Mouse (Mus musculus): ENCODE results near the gene Clcn6. TPM values are rescaled to one million over a fixed set of nuclear protein-coding genes. Genes with fewer than 3 reads are reported as not detected.

Clcn6 gene
- polyA plus RNA-seq, 1 experiment from 2014 or later, result 29.1 TPM

DNA sequence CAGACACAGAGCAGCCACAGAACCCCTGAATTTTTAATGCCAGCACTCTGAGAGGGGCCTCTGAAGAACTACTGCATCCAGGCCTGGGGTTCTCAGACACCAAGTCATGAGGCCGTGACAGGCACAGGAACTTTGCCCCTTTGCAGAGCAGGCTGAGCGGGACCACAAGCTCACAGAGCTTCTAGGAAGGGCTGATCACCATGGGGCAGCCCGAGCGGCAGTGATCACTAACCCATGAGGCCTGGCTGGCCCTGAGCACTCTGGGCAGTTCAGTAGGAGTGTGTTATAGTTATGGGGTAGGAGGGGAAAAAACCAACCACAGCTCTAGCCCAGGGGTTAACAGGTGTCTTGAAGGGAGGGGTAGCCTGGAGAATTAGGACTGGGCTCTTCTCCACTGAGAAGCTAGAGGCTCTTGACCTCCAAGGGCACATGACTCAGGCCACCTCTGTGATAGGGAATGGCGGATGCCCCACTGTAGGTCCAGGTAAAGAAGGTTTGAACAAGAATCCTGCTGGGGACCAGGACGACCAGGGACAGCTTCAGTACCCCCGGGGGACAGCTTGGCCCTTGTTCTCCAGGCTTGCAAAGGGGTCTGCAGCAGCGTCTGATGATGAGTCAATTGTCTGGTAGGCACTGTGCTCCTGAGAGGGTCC, 41.4 kb upstream of the Clcn6 start:
- Histone ChIP-seq H3K9ac (no peak overlapping the region), H3K4me3 (no peak overlapping the region), H3K9me3 (no peaks in the 10 kb centered on the region), H3K4me1 (peaks cover 10% of the 10 kb centered on the region), H3K36me3 (0 out of 2 replicates have a peak, but pooled peaks cover 4% of the 10 kb centered on the region), H3K4me2 (replicated peaks) (no peak overlapping the region), H3K27me3 (replicated peaks) (no peaks in the 10 kb centered on the region), H3K27ac (no peak overlapping the region)
- WGBS, result 90% methylated on average over 8 of the region's 8 CpGs
- ATAC-seq (ENCODE audit: low FRiP score, low read depth), result no peak

GRCm38 (mm10) chr4:148079212-148079611, 40.6 kb upstream of the Clcn6 start:
- Histone ChIP-seq H3K9ac (no peak overlapping the region), H3K4me2 (replicated peaks) (no peak overlapping the region), H3K4me3 (no peak overlapping the region), H3K27ac (no peak overlapping the region), H3K9me3 (no peaks in the 10 kb centered on the region), H3K4me1 (peaks cover 5% of the 10 kb centered on the region), H3K27me3 (replicated peaks) (no peaks in the 10 kb centered on the region), H3K36me3 (0 out of 2 replicates have a peak, but pooled peaks cover 4% of the 10 kb centered on the region)
- 75% methylated on average over 6 of the region's 6 CpGs for WGBS
- ATAC-seq (ENCODE audit: low FRiP score, low read depth), result no peak

DNA sequence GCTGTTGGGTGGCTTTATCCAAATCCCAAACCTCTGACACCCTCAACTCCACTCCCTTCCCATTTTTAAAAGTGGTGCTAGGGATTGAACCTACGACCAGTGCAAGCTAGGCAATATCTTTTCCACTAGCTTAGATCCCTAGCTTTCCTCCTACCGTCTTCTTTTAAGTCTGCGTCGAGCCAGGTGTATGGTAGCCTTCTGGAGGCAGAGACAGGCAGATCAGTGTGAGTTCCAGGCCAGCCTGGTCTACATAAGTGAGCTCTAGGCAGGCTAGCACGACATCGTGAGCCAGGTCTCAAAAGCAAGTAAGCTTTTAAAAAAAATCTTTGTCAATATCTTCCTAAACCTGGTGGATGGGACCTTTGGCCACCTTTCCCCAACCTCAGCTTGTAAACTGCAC, 37.3 kb upstream of the Clcn6 start:
- Histone ChIP-seq H3K27me3 (replicated peaks) (no peaks in the 10 kb centered on the region), H3K9me3 (no peaks in the 10 kb centered on the region), H3K4me1 (no peaks in the 10 kb centered on the region), H3K4me3 (no peak overlapping the region), H3K4me2 (replicated peaks) (no peak overlapping the region), H3K27ac (no peak overlapping the region), H3K36me3 (0 out of 2 replicates have a peak, but pooled peaks cover 4% of the 10 kb centered on the region), H3K9ac (no peak overlapping the region)
- no peak for ATAC-seq (ENCODE audit: low FRiP score, low read depth)
- WGBS, result 91% methylated on average over 6 of the region's 6 CpGs

GRCm38 (mm10) chr4:148075259-148075658, 36.6 kb upstream of the Clcn6 start:
- ATAC-seq (ENCODE audit: low FRiP score, low read depth), result 0 out of 2 replicates have a peak, but pooled peaks have one; percentile 30

GRCm38 (mm10) chr4:148074521-148075189, 36.0 kb upstream of the Clcn6 start:
- Histone ChIP-seq H3K27ac (no peak overlapping the region), H3K36me3 (no peaks in the 10 kb centered on the region)
- ATAC-seq (ENCODE audit: low FRiP score, low read depth), result no peak

More at GRCm38 (mm10) chr4:148075259-148075658, 36.6 kb upstream of the Clcn6 start:
- no peak overlapping the region for H3K9ac ChIP-seq
- no peaks in the 10 kb centered on the region for H3K27me3 ChIP-seq (replicated peaks)
- 40% methylated on average over 21 of the region's 21 CpGs for WGBS
- H3K36me3 ChIP-seq, result no peaks in the 10 kb centered on the region
- H3K4me1 ChIP-seq, result no peaks in the 10 kb centered on the region
- peak overlapping the region; percentile 15; the same call in 1 of the 2 replicates for H3K4me3 ChIP-seq
- H3K27ac ChIP-seq, result no peak overlapping the region
- no peaks in the 10 kb centered on the region for H3K9me3 ChIP-seq
- H3K4me2 ChIP-seq (replicated peaks), result peak overlapping the region; percentile 53

DNA sequence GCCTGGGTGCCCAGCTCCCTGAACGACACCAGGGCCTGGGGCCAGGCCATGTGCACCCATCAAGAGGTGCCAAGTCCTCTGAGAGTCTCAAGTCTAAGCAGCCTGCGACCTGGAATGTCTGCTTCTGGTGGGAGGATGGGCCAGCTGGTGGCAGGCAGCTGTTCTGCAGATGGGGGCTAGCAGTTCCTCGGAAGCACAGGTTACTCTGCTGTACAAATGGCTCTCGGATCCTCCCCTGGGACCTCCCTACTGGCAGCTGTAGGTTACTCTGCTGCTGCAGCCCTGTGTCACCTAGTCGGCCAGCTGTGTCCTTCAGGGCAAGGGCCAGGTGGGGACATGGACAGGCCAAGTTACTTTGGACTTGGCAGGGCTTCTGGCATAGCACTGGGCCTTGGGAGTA, 32.9 kb upstream of the Clcn6 start:
- Histone ChIP-seq H3K4me2 (replicated peaks) (no peak overlapping the region), H3K4me3 (no peak overlapping the region), H3K9ac (no peak overlapping the region), H3K4me1 (no peaks in the 10 kb centered on the region), H3K27ac (no peak overlapping the region), H3K36me3 (no peaks in the 10 kb centered on the region), H3K27me3 (replicated peaks) (no peaks in the 10 kb centered on the region), H3K9me3 (no peaks in the 10 kb centered on the region)
- ATAC-seq (ENCODE audit: low FRiP score, low read depth), result no peak
- WGBS, result 62% methylated on average over 5 of the region's 5 CpGs

More at GRCm38 (mm10) chr4:148074521-148075189, 36.0 kb upstream of the Clcn6 start:
- 53% methylated on average over 17 of the region's 17 CpGs for WGBS
- no peak overlapping the region for H3K9ac ChIP-seq
- H3K9me3 ChIP-seq, result no peaks in the 10 kb centered on the region
- H3K4me3 ChIP-seq, result peak overlapping the region; percentile 15; the same call in 1 of the 2 replicates
- H3K27me3 ChIP-seq (replicated peaks), result no peaks in the 10 kb centered on the region
- peak overlapping the region; percentile 53 for H3K4me2 ChIP-seq (replicated peaks)
- H3K4me1 ChIP-seq, result no peaks in the 10 kb centered on the region

DNA sequence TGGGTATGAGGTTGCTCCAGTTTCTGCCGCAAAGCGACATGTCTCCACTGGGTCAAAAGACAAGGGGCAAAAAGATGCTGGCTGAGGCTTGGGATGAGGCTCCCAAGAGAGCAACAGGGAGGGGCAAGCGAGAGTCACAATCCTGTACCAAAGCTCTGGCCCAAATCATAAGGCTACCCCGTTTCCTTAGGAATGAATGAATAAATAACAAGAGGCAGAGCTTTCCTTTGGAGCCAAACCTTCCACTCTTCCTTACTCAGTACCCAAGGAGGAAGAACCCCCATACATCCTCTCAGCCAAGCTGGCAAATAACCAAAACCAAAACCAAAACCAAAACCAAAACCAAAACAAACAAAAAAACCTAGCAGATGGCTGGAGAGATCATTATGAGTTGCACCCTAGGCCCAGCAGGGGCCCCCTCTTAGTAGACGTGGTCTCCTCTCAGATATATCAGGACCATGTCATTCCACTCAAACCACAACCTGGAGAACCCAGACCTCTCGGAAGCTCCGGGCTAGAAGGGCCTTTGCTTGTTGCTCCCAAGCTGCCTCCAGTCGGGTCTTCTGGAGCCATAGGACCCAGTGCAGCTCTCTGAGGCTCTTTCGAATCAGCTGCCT, 31.1 kb upstream of the Clcn6 start:
- WGBS, result 84% methylated on average over 9 of the region's 9 CpGs
- H3K36me3 ChIP-seq, result no peaks in the 10 kb centered on the region
- no peak overlapping the region for H3K4me3 ChIP-seq
- no peak overlapping the region for H3K4me2 ChIP-seq (replicated peaks)
- H3K27me3 ChIP-seq (replicated peaks), result no peaks in the 10 kb centered on the region
- no peaks in the 10 kb centered on the region for H3K9me3 ChIP-seq
- H3K27ac ChIP-seq, result no peak overlapping the region
- H3K4me1 ChIP-seq, result peaks cover 3% of the 10 kb centered on the region; the same call in 1 of the 2 replicates
- no peak for ATAC-seq (ENCODE audit: low FRiP score, low read depth)
- no peak overlapping the region for H3K9ac ChIP-seq

GRCm38 (mm10) chr4:148067346-148067745, 28.7 kb upstream of the Clcn6 start:
- Histone ChIP-seq H3K27me3 (replicated peaks) (no peaks in the 10 kb centered on the region), H3K4me1 (peaks cover 3% of the 10 kb centered on the region; the same call in 1 of the 2 replicates), H3K36me3 (no peaks in the 10 kb centered on the region), H3K4me3 (no peak overlapping the region), H3K9me3 (no peaks in the 10 kb centered on the region), H3K4me2 (replicated peaks) (no peak overlapping the region), H3K27ac (no peak overlapping the region), H3K9ac (no peak overlapping the region)
- 92% methylated on average over 8 of the region's 8 CpGs for WGBS
- no peak for ATAC-seq (ENCODE audit: low FRiP score, low read depth)

DNA sequence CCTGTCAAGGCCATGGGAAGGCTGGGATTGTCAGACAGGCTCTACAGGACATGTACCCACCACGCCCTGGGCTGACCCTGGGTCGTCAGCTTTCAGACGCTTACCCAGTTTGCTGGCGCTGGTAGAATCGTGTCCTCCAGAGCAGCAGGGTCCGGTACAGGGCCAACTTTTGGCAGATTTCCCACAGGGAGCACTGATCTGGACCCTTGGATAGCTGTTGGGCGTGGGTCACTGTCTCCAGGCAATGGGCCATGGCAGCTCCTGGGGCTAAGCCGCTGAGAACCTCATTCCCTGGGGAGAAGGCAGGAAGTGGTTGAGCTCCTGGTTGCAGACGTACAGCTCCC, 27.8 kb upstream of the Clcn6 start:
- Histone ChIP-seq H3K9ac (no peak overlapping the region), H3K4me3 (no peak overlapping the region), H3K4me2 (replicated peaks) (no peak overlapping the region), H3K27me3 (replicated peaks) (no peaks in the 10 kb centered on the region), H3K36me3 (no peaks in the 10 kb centered on the region), H3K9me3 (no peaks in the 10 kb centered on the region), H3K27ac (no peak overlapping the region), H3K4me1 (peaks cover 3% of the 10 kb centered on the region; the same call in 1 of the 2 replicates)
- 61% methylated on average over 9 of the region's 9 CpGs for WGBS
- no peak for ATAC-seq (ENCODE audit: low FRiP score, low read depth)

DNA sequence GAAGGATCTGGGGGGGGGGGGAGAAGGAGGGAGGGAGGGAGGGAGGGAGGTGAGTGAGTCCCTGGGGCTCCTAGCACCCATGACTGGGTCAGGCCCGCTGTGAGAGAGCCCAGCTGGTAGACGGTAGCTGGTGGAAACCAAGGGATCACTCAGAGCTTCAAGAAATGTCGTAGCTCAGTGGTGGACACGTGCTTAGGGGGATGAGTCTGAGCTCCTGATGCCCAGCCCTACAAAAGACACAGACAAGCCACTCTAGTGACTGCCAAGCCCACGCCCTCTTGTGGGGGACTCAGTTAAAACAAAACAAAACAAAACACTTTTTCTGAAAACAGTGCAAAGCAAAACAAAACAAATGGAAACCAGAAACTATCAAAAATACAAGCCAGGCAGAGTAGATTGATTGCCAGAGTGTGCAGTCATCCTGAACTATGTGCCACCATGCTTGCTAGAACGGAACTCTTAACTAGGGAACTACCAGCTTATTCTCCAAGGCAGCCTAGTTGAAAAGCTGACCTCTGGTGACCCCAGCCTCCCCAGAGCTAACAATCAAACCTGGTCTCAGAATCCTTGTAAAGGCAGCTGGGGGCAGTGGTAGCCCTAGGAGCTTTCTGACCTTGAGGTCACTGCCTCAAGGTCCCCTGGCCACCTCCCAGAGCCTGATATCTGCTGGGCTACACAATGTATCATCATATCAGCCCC, 27.2 kb upstream of the Clcn6 start:
- Histone ChIP-seq H3K4me1 (peaks cover 3% of the 10 kb centered on the region; the same call in 1 of the 2 replicates), H3K4me3 (no peak overlapping the region), H3K27ac (no peak overlapping the region), H3K9ac (no peak overlapping the region), H3K27me3 (replicated peaks) (no peaks in the 10 kb centered on the region), H3K9me3 (no peaks in the 10 kb centered on the region), H3K4me2 (replicated peaks) (no peak overlapping the region), H3K36me3 (no peaks in the 10 kb centered on the region)
- 41% methylated on average over 6 of the region's 6 CpGs for WGBS
- 0 out of 2 replicates have a peak, but pooled peaks have one; percentile 26 for ATAC-seq (ENCODE audit: low FRiP score, low read depth)

DNA sequence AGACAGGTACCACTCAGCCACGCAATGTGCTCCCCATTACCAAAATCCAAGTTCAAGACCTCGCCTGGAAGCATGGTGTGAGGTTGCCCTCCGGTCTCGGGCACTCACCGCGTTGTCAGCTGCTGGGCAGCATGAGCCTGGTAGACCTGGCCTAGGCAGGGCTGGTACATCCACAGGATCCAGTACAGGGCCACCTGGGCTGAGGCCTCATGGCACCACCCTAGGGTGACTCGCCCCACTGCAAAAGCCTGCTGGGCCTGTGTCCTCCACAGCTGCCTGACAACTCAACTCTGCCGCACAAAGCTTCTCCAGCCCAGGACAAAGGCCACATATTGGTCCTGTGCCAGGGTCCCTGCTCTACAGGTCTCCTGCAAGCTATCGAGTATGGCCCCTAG, 22.5 kb upstream of the Clcn6 start:
- WGBS, result 90% methylated on average over 9 of the region's 9 CpGs
- no peaks in the 10 kb centered on the region for H3K27me3 ChIP-seq (replicated peaks)
- peaks cover 2% of the 10 kb centered on the region; the same call in 1 of the 2 replicates for H3K4me1 ChIP-seq
- no peak for ATAC-seq (ENCODE audit: low FRiP score, low read depth)
- H3K36me3 ChIP-seq, result peaks cover 32% of the 10 kb centered on the region
- H3K4me3 ChIP-seq, result no peak overlapping the region
- H3K9ac ChIP-seq, result no peak overlapping the region
- no peak overlapping the region for H3K4me2 ChIP-seq (replicated peaks)
- H3K9me3 ChIP-seq, result no peaks in the 10 kb centered on the region
- no peak overlapping the region for H3K27ac ChIP-seq

Measured in neural tube, embryonic 12.5 days (tissue).